Mouse (Mus musculus): ENCODE results near the gene Aldh5a1.

DNA sequence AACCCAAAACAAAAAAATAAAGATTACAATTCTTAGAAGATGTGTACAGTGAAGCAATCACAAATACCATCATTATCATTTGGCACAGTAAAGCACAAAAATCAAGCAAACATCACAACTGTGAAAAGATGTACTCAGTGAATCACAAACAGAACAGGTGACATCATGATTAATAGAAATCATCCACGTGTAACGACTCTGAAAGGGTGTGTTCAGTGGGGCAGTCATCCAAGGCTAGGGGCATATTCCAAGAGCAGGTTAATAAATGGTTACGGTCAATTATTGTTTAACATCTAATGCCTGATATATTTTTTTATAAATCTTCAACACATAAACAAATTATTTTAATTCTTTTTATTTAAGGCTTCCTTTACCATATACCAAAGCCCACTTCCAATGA, 44.9 kb downstream of the Aldh5a1 start:
- no peak for TF ChIP-seq CTCF (IDR thresholded peaks at IDR 0.05; ENCODE audit: insufficient read depth, low read length)
- TF ChIP-seq POLR2A (IDR thresholded peaks at IDR 0.05; ENCODE audit: borderline replicate concordance, extremely low read depth, low read depth, low read length): no peak
